Mouse (Mus musculus): ENCODE results near the gene Frmd6. TPM values are rescaled to one million over a fixed set of nuclear protein-coding genes. Genes with fewer than 3 reads are reported as not detected.

Gene Frmd6
- 7.4 TPM for polyA plus RNA-seq (2015; fragmentation: Illumina TruSeq; extraction: RNeasy Lipid Tissue Mini Kit (QIAGEN cat#74804); ENCODE audit: insufficient read depth, low read depth, low replicate concordance)

DNA sequence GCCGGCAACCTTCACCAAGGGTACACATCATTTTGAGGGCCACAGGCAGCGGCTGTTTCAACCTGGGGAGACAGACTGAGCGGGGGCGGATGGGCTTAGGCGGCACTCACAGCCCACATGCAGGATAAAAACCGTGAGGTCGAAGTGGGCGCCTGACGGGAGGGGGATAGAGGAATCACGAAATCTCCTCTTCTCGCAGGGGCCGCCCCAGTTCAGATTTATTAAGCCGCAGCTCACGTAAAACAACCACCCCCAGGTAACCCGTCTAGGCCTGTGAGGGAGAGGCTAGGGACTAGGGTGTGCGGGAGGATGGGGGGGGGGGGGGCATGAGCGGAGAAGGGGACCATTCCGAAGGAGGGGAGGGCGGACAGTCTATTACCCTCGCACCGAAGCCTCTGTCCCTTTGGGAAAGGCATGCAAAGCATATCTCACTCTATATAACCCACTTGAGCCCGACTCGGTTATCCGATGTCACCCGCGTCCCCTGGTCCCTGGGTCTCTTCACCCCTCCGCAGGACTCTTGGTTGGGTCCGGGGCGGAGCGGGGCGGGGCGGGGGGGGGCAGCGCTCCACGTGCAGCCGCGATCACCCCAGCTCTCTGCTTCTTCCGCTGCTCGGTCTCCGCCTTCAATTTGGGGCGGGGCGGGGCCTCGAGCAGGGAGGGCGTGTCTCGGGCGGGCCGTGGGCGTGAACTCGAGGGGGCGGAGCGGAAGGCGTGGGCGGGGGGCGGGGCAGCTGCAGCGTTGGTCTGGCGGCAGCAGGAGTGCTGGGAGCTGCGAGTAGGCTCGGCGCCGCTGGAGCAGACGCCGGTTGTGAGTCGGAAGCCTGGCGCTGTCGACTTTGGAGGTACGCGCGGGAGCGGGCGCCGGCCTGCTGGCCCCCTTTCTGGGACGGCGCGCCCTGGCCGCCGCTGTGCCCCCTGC lies at the start of gene Frmd6:
TSS of gene Frmd6 (plus strand) at position 786 of the 922 bp plus-strand sequence.

GRCm38 (mm10) chr12:70937571-70938384 lies 112.5 kb downstream of the Frmd6 start, which contains the start of gene Actr10:
Gene Actr10, plus strand, starts transcription at chr12:70937857.

Other genes starting within 250 kb of the Frmd6 start
- 13.8 TPM for gene Actr10, start 112.3 kb downstream of the Frmd6 start, polyA plus RNA-seq (2015; fragmentation: Illumina TruSeq; extraction: RNeasy Lipid Tissue Mini Kit (QIAGEN cat#74804); ENCODE audit: insufficient read depth, low read depth, low replicate concordance)
- 57.7 TPM for gene Psma3, start 149.1 kb downstream of the Frmd6 start, polyA plus RNA-seq (2015; fragmentation: Illumina TruSeq; extraction: RNeasy Lipid Tissue Mini Kit (QIAGEN cat#74804); ENCODE audit: insufficient read depth, low read depth, low replicate concordance)
- 5.0 TPM for gene Arid4a, start 190.5 kb downstream of the Frmd6 start, polyA plus RNA-seq (2015; fragmentation: Illumina TruSeq; extraction: RNeasy Lipid Tissue Mini Kit (QIAGEN cat#74804); ENCODE audit: insufficient read depth, low read depth, low replicate concordance)